Mouse (Mus musculus) right cerebral cortex, postnatal 25 days (tissue): ENCODE measurements around the gene Daxx.
"Not testable (repeated sequence)": the region's sequence is repeated elsewhere in the genome, so short reads cannot be mapped to it uniquely, and the experiment has no call there.

Source experiments
- DNase-seq: peaks from one replicate; pipeline ENCODE4 v3.0.0; 2022

Gene Daxx

DNA sequence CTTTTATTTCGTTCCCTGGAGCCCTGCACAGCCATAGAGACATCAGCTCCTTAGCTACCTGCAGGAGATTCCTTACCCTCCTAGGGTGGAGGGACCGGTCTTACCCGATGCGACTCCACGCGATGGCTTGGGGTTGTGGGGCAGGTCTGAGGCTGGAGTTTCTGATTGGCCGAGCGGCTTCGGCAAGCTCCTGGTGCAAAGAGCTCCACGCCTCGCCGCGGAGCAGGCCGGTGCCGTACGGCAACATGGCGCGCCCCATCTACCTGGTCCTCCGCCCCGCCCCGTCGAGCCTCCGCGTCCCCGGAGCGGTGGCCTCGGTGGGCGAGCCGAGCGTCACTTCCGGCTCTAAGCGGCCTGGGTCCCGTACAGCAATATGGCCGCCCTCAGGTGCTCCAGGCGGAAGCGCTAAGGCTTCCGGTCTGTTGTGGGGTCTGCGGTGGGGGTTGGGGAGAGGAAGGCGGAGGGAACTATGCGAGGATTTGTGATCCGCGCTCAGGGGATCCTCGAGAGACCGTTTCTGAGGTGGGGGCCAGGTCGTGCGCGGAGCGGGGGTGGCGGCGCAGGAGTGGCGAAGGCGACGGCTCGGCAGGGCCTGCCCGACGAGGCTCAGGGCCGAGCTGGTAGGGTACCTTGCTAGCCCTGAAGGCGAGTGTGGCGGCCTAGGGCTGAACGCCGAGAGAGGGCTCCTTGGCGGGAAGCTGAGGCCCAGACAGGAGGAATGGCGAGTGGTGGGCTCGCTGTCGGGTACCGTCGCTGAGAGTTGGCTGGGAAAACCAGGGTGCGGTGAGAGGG, at the start of gene Daxx:
Gene Daxx (plus strand): TSS at position 338 of the 792 bp plus-strand sequence.
- DNase-seq: peak; percentile 99

DNA sequence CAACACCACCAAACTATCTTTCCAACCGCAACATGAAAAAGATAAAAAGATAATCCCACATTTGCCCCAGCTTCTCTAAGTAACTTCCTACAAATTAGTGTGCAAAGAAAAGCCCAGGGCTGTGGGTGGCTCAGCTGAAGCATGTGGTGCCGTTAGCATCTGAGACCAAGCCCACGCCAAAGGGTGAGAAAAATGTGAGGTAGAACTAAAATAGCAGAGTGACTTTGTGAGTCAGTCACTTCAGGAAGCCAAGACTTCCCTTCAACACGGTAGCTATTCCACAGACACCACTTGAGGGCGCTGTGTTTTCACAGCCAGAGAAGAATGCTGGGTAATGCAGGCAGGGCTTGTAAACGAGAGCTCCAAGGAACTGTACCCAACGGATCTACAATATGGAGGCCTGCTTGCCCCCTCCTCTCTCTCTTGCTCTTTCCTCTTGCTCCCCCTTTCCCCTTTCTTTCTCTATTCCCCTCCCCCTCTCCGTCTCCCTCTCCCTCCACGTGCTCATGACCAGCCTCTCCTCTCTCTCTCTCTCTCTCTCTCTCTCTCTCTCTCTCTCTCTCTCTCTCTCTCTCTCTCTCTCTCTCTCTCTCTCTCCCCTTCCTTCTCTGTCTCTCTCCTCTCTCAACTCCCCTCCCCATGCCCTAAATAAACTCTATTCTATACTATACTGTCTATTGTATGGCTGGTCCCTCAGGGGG, 43.7 kb upstream of the Daxx start:
- peak; percentile 73 for DNase-seq

DNA sequence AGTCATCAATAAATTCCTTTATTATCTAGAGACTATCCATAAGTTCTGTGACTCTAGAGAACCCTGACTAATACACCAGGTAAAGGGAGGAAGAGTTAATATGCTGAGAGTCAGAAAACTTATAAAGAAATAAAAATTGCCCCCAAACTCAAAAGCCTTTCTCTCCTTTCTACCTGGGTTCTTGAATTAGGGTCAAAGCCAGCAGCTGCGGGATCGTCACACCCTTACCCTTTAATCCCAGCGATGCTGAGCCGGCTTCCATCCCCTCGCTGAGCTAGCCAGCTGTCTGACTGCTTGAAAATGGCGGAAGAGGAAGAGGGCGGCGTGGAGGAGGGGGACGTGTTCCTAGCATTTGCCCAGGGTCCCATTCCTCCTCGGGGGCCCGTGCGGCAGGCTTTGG, 35.7 kb upstream of the Daxx start, which contains the start of gene Gm7029:
Gene Gm7029 (plus strand): TSS at position 301 of the 400 bp plus-strand sequence.
- DNase-seq: not testable (repeated sequence)

DNA sequence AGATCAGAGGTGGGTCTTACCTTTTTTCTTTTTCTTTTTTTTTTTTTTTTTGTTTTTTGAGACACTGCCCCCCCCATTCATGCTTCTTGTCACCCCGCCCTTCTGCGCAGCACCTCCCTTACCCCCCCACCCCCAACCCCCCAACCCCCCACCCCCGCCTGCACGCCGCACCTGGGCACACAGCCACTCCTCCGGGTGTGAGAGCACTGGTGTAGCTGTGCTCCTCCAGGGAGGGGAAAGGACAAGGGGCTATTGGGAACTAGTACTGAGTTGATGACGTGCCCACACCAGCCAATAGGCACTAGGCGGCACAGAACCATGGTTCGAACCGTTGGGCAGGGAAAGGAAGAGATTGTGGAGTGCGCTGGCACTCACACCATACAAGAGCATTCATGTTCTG, 34.8 kb upstream of the Daxx start:
- no peak for DNase-seq

DNA sequence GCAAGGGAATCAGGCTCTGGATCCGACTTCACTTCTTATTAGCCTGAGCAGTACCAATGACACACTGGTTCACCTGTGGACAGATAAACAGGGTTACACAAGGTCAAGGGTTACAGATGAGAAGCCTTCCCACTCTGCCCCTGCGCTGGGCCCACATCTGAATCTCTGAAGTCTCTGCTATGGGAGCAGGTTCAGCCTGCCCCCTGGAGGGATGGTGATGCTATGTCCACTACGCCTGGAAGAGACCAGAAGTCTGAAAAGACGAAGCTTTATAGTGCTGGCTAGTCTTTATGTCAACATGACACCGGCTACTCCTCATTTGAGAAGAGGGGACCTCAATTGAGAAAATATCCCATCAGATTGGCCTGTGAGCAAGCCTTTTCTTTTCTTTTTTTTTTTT, 33.4 kb upstream of the Daxx start:
- not testable (repeated sequence) for DNase-seq

DNA sequence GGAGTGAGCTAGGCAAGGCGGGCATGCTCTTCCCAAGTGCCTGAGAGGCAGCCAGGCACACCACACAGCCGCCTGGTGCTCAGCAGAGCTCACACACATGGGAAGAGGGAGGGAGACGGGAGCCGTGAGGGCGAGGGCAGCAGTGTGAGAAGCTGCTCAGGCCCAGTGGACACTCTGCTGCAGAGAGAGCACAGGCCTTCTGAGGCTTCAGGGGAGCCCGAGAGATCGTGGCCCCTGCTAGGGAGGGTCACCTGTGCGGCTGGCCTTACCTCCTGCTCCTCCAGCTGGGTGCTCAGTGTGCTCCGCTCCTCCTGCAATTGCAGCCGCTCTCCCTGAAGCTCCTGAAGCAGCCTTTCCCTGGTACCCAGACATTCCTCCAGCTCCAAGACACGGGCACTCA, 24.9 kb upstream of the Daxx start:
- DNase-seq: not testable (repeated sequence)

DNA sequence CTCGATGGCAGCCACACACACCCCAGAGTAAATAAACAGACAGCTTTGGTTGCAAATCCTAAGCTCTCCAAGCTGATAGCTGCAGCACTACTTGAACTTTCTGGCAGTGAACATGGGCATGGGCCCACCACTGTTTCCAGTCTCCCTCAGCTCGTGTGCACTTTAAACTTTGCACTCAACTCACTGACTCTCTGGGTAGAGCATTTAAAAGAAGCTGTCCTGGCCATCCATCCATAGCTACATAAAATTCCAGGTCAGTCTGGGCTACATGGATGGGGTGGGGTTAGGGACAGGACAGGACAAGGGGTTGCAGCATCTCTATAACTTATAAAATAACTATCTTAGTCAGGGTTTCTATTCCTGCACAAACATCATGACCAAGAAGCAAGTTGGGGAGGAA, 21.4 kb upstream of the Daxx start:
- not testable (repeated sequence) for DNase-seq

DNA sequence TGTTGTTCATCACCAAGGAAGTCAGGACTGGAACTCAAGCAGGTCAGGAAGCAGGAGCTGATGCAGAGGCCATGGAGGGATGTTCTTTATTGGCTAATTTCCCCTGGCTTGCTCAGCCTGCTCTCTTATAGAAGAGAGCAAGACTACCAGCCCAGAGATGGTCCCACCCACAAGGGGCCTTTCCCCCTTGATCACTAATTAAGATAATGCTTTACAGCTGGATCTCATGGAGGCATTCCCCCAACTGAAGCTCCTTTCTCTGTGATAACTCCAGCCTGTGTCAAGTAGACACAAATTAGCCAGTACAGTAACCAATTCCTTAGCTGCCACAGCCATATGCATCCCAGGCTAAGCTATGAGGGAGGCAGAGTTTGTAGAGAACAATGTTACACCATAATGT, 21.0 kb upstream of the Daxx start:
- DNase-seq: not testable (repeated sequence)

DNA sequence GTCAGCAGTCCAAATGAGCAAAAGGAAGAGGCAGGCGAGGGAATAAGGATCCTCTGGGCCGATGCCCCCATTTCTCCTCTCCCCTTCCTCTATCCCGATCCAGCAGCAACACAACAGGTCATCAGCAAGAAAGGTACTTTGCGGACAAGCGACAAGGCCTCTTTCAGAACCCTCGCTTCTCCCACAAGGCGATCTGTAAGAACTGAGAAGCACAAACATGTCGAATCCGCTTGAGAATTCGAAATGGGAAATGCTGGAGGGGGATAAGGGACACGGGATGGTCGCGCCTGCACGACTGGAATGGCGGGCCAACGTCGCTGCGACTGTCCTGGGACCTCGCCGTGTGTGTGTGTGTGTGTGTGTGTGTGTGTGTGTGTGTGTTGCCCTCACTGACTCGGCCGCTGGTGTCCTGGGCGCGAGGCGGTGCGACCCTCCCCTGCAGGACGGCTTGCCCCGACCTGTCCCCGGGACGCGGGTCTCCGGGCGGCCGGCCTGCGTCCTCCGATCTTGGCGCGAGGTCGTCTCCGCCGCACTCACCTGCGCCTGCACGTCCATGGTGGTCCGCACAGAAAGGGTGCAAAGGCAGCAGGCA, 19.2 kb upstream of the Daxx start:
- DNase-seq: not testable (repeated sequence)

DNA sequence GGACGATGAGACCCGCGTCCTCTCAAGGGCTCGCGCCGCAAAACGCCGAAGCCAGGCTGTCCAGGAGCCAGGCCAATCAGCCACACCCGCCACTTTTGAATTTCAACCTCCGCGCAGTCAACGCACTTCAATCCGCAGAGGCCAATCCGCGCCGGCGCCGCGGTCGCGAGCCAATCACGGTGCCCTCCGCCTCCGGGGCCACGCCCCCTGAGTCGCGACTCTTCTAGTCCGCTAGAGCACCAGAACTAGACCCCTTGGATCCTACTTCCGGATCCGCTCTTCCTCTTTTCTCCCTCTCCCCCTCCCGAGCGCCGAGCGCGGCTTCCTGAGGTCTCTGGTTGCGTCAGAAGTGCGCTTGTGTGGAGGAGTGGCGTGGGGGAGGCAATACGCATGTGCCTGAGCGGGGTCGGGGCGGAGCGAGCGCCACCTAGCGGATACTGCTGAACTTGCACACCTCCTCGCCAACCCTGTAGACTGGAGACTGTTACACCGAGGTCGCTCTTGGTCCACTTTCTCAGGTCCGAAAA, 18.6 kb upstream of the Daxx start, which contains the start of gene Kifc1:
Gene Kifc1 (minus strand): TSS at position 129 of the 527 bp plus-strand sequence.
- DNase-seq: peak; percentile 99

DNA sequence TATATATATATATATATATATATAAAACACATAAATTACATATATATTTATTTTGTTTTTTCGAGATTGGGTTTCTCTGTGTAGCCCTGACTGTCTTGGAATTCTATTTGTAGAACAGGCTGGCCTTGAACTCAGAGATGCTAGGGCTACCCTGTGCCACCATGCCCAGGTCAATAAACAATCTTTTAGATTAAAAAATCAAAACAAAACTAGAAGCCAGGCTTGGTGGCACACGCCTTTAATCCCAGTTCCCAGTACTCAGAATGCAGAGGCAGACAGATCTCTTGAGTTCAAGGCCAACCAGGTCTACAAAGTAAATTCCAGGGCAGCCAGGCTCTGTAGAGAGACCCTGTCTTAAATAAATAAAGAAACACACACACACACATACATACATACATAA, 17.9 kb upstream of the Daxx start:
- DNase-seq: no peak

DNA sequence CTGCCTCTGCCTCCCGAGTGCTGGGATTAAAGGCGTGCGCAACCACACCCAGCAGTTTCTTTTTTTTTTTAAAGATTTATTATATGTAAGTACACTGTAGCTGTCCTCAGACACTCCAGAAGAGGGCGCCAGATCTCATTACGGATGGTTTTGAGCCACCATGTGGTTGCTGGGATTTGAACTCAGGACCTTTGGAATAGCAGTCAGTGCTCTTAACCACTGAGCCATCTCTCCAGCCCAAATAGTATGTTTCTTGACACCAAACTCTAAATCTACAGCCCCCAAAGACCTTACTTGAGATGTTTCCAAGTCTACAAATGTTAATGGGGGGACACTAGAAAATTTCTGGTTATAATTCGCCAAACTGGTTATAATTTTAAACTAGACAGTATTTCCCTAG, 17.3 kb upstream of the Daxx start:
- not testable (repeated sequence) for DNase-seq

DNA sequence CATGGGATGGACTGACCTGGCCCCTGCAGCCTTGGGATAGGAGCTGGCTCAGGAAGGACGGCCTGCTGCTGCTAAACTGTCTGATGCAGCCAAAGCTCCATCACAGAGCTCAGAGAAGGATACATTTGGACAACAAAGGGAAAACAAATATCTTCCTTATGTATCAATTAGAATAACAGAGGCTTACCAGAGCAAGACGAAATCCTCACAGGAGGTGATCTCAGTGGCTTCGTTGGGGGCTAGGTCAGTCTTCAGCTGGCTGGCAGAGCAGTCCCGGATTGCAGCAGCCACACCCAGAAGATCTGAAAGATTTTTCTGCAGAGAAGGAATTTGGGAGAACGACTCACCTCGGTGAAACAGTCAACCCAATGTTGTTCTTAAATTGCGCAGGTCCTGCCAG, 16.8 kb upstream of the Daxx start:
- no peak for DNase-seq

DNA sequence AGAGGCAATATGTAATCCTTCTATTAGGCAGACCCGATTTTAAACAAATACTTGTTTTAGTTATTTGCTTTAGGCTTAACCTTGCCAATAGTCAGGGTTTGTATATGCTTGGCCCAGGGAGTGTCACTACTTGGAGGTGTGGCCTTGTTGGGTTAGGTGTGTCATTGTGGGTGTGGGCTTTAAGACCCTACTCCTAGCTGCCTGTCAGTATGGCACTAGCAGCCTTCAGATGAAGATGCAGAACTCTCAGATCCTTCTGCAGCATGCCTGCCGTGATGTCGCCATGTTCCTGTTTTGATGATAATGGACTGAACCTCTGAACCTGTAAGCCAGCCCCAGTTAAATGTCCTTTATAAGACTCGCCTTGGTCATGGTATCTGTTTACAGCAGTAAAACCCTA, 16.2 kb upstream of the Daxx start:
- DNase-seq: not testable (repeated sequence)

DNA sequence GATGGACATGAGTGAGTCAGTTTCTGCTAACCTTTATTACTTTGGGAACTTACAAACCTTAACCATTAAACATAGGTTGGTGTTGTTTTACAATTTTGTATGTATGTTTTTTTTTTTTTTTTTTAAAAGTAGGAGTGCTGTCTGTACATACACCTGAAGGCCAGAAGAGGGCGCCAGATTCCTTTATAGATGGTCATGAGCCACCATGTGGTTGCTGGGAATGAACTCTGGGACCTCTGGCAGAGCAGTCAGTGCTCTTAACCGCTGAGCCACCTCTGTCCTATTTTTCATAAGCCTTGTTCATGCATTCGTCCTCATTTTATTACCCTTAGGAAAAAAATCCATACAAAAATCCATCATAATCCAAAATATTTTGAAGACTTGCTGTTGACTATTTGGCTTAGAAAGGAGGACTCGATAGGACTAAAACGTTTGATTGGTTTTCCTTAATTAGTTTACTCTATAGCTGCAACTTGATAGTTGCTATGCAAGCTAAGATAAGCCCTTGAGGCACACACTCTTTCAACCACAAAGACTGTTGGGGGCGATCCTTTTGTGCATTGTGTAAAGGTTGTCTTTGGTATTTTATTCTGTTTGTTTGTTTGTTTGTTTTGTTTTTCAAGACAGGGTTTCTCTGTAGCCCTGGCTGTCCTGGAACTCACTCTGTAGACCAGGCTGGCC, 12.0 kb upstream of the Daxx start:
- DNase-seq: no peak

DNA sequence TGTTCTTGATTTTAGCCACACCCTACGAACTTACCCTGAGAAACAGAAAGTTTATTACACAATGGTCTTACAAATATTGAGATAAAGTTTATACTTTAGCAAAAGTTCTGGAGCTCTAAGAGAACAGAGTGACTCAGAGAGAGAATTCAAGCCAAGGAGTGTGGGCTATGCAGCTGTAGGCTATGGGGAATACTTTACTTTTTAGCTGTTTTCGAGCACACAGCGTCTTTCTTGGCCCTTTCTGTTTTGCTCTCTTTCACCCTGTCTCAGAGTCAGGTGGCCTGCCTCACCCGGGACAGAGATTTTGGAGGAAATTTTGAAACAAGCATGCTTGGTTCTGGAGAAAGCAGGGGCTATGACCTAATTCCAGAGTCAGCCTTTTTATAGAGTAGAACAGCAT, 11.0 kb upstream of the Daxx start:
- DNase-seq: not testable (repeated sequence)

DNA sequence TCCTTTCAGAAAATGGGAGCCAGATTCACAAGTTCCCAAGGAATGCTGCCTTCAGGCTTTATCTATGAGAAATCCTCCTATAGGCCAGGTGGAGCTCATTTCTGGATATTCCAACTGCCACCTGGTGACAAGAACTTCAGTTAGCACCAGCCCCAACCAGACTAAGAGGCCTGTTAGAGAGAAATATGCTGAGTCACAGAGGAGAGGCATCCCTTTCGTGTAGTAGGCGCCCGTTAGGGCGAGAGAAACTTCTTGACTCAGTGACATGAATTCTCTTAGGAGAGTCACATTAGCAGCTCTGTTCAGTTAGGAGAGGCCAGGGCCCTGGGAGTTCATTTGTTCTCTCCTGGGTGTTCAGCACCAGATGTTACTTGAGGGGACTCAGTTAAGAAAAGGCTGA, 9.6 kb upstream of the Daxx start:
- no peak for DNase-seq

DNA sequence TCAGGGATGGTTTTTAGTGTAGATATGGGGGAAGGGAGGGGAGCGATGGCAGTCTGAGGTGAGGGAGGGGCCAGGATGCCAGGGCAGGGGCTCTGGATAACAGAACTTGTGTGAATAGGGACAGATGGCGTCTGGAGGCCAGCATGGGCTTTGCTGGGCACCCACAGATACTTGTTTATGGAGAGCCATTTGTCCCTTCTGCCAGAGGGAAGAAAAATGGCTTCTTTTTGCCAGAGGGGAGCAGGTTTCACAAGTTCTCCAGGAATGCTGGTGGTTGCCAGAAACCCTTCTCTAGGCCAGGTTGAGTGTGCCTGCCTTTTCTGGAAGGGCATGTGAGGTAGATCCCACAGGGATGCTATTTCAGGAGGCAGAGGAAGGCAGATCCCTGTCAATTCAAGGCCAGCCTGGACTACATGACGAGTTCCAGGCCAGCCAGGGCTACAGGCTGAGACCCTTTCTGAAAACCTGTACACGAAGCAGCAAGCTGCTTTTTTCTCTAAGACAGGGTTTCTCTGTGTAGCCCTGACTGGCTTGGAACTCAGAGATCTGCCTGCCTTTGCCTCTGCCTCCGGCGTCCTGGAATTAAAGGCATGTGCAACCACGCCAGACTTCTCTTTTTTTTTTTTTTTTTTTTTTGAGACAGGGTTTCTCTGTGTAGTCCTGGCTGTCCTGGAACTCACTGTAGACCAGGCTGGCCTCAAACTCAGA, 8.8 kb upstream of the Daxx start:
- no peak for DNase-seq

DNA sequence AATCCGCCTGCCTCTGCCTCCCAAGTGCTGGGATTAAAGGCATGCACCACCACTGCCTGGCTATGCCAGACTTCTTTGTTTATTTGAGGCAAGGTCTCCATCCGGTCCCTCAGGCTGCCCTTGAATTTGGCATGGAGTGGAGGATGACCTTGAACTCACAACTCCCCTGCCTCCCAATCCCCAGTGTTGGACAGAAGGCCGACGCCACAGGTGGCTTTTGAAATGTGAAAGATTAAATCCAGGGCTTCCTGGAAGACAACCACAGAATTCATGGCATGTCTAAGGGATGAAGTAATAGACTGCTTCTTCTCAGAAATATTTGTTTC, 8.3 kb upstream of the Daxx start:
- DNase-seq: no peak

DNA sequence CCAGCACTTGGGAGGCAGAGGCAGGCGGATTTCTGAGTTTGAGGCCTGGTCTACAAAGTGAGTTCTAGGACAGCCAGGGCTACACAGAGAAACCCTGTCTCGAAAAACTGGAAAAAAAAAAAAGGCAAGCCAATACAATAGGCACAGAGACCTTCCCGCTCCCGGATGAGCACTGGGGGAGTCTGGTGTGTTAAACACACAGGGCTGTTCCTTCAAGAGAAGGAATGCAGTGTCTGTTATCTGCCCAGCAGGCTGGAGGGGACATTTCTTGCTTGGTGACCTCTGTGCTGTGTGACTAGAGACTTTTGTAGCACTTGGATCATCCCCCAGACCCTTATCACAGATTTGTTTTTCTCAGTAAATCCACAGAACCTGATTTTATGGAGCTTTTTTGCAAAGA, 7.6 kb upstream of the Daxx start:
- DNase-seq: no peak

DNA sequence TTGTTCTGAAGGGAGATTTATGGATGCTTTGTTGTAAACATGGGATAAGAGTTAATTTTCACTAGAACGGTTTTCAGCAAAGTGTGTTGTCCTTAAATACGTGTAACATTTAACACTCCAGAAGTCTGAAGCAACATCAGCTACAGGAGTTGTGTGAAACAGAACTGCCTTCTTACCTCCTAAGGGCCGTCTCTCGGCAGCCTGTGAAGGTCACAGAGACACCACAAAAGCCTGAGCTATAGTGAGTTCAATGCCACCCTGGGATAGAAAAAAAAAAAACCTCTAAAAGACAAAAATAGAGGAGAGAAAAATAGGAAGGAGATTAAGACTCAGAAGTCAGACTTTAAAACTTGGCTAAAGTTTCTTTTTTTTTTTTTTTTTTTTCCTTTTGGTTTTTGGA, 7.1 kb upstream of the Daxx start:
- no peak for DNase-seq

DNA sequence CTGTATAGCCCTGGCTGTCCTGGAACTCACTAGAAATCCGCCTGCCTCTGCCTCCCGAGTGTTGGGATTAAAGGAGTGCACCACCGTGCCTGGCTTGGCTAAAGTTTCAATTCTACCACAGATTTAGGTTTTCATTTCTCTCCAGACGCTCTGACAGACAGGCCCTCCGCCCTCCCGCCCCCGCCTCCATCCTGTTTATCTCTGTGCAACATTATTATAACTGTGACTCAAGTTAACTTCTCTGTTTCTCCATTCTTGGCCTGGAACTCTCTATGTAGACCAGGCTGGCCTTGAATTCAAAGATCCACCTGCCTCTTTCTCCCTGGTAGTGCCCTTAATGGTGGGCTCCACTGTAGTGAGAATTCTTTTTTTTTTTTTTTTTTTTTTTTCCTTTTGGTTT, 6.7 kb upstream of the Daxx start:
- no peak for DNase-seq
